ENCODE assay signal across 9 mouse cellular contexts in the genomic region with DNA sequence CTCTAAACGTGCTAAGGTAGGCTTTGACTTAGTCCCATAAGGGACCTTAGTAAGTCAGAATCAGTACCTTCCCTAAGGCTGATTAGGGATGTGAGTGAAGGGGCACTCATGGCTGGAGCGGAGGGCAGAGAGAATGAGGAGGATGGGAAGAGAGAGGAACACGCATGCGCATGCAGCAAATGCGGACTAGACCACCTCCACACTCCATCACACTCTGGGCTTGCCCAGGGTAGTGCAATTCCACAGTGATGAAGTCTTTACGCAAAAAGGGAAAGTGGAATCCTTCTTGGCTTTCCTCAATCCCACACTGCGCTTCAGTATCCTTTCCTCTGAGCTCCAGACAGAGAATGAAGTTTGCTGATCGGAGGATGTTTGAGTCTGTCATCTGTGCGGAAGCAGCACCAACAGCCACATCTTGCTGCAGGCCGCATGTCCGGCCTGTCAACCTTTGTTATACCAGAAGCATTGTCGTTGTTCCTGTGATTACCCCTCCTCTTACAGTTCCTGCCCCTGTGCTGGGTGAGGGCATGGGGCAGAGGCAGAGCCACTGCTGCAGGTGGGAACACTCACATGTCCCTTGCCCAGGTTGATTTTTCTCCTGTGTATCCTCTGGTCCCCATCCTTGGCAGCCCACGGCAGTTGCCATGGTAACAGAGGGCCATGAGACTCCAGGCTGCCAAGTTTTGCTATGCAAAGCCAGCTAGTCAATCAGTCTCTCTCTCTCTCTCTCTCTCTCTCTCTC. TPM values are rescaled to one million over a fixed set of nuclear protein-coding genes. Genes with fewer than 3 reads are reported as not detected.
DNase-seq lines count a peak whose midpoint lies in the region; ATAC-seq and TF ChIP-seq lines count a peak whose summit lies in the region.
"Had no signal": no experiment of that assay in that cellular context is flagged by ENCODE, and none has a peak within 500 bp of the region (broad histone marks: within the 10 kb centered on the region; RNA-seq: fewer than 3 reads in every experiment).

No protein-coding gene starts in this region.

- intact Hi-C loops in gastrocnemius, postnatal 14 days (cut with DNase I; ENCODE audit: low total_unique reads) = no loop called here

- H3K9ac ChIP-seq in neural tube, embryonic 11.5 days (ENCODE audit: low read length) = 0 out of 2 replicates have a peak overlapping the region, but pooled peaks have one; percentile 7
- no peak overlapping the region for H3K9ac ChIP-seq in hindbrain, embryonic 11.5 days (ENCODE audit: low read depth, low read length)

- H3K9me3 ChIP-seq in neural tube, embryonic 11.5 days (ENCODE audit: control insufficient read depth, low read length) = no peaks in the 10 kb centered on the region
- no peaks in the 10 kb centered on the region for H3K9me3 ChIP-seq in hindbrain, embryonic 11.5 days (ENCODE audit: control insufficient read depth, low read length)
- no peaks in the 10 kb centered on the region for H3K9me3 ChIP-seq in midbrain, embryonic 10.5 days (replicated peaks)

- peak; percentile 41 for DNase-seq in neural tube, embryonic 11.5 days (ENCODE audit: low spot score)
- DNase-seq in neural tube, embryonic 10.5 days (ENCODE audit: extremely low spot score, low spot score) = no peak
- peak; percentile 42 for DNase-seq in hindbrain, embryonic 11.5 days (ENCODE audit: low spot score)
- no peak for DNase-seq in midbrain, embryonic 10.5 days (ENCODE audit: low spot score)
- DNase-seq in thymus, adult 2 months = no peak
- DNase-seq in gastrocnemius, postnatal 14 days = no peak
- DNase-seq in ovary, adult 18-20 months (ENCODE audit: low spot score) = no peak

- no peak for ATAC-seq in neural tube, embryonic 11.5 days (ENCODE audit: insufficient read depth, low FRiP score, low TSS enrichment)
- 0 out of 2 replicates have a peak, but pooled peaks have one; percentile 47 for ATAC-seq in hindbrain, embryonic 11.5 days (ENCODE audit: low FRiP score)
- no peak for ATAC-seq in megakaryocyte-erythroid progenitor cell, adult 5-6 weeks (replicated peaks; ENCODE audit: low FRiP score, low TSS enrichment, poor library complexity, severe bottlenecking)

- H3K4me2 ChIP-seq in neural tube, embryonic 11.5 days (ENCODE audit: low read depth) = no peak overlapping the region
- H3K4me2 ChIP-seq in hindbrain, embryonic 11.5 days (replicated peaks; ENCODE audit: low read depth, low read length) = no peak overlapping the region

- no peaks in the 10 kb centered on the region for H3K36me3 ChIP-seq in neural tube, embryonic 11.5 days (ENCODE audit: control insufficient read depth, insufficient read depth, low read length)
- no peaks in the 10 kb centered on the region for H3K36me3 ChIP-seq in hindbrain, embryonic 11.5 days (ENCODE audit: control insufficient read depth, insufficient read depth, low read length)
- no peaks in the 10 kb centered on the region for H3K36me3 ChIP-seq in midbrain, embryonic 10.5 days
- H3K36me3 ChIP-seq in thymus, adult 2 months (ENCODE audit: control insufficient read depth, insufficient read depth, low read length) = no peaks in the 10 kb centered on the region

- no peak overlapping the region for H3K4me3 ChIP-seq in neural tube, embryonic 11.5 days (ENCODE audit: low read depth, low read length)
- H3K4me3 ChIP-seq in hindbrain, embryonic 11.5 days (ENCODE audit: low read depth, low read length) = no peak overlapping the region
- H3K4me3 ChIP-seq in midbrain, embryonic 10.5 days = no peak overlapping the region
- H3K4me3 ChIP-seq in thymus, adult 2 months (ENCODE audit: control insufficient read depth, insufficient read depth, low read length) = no peak overlapping the region

- no peaks in the 10 kb centered on the region for H3K27me3 ChIP-seq in neural tube, embryonic 11.5 days (ENCODE audit: control insufficient read depth, insufficient read depth, low read length)
- H3K27me3 ChIP-seq in hindbrain, embryonic 11.5 days (ENCODE audit: control insufficient read depth, insufficient read depth, low read length) = no peaks in the 10 kb centered on the region
- H3K27me3 ChIP-seq in midbrain, embryonic 10.5 days (ENCODE audit: low read depth, poor library complexity, severe bottlenecking) = no peaks in the 10 kb centered on the region
- no peaks in the 10 kb centered on the region for H3K27me3 ChIP-seq in thymus, adult 2 months (ENCODE audit: control insufficient read depth, insufficient read depth, low read length)

- H3K4me1 ChIP-seq in neural tube, embryonic 11.5 days (ENCODE audit: control insufficient read depth, insufficient read depth, low read length) = peaks cover 3% of the 10 kb centered on the region; the same call in 1 of the 2 replicates
- H3K4me1 ChIP-seq in hindbrain, embryonic 11.5 days (replicated peaks; ENCODE audit: control insufficient read depth, insufficient read depth, low read length) = no peaks in the 10 kb centered on the region
- peaks cover 16% of the 10 kb centered on the region for H3K4me1 ChIP-seq in midbrain, embryonic 10.5 days
- H3K4me1 ChIP-seq in thymus, adult 2 months (replicated peaks; ENCODE audit: control insufficient read depth, insufficient read depth, low read length) = peaks cover 8% of the 10 kb centered on the region

- WGBS in neural tube, embryonic 11.5 days = 76% methylated on average over 13 of the region's 13 CpGs
- 81% methylated on average over 13 of the region's 13 CpGs for WGBS in hindbrain, embryonic 11.5 days
- 79% methylated on average over 13 of the region's 13 CpGs for WGBS in midbrain, embryonic 10.5 days
- WGBS in thymus, adult 2 months = 93% methylated on average over 13 of the region's 13 CpGs

- no peak for TF ChIP-seq CTCF in thymus, adult 2 months (IDR thresholded peaks at IDR 0.05; ENCODE audit: borderline replicate concordance, control insufficient read depth, extremely low read depth, insufficient read depth, low read length, poor library complexity)

- TF ChIP-seq POLR2A in thymus, adult 2 months (IDR thresholded peaks at IDR 0.05; ENCODE audit: control insufficient read depth, extremely low read depth, insufficient read depth, low read length, poor library complexity) = no peak

- no peak overlapping the region for H3K27ac ChIP-seq in neural tube, embryonic 11.5 days (ENCODE audit: low read depth, low read length)
- 0 out of 2 replicates have a peak overlapping the region, but pooled peaks have one; percentile 24 for H3K27ac ChIP-seq in hindbrain, embryonic 11.5 days (ENCODE audit: low read depth, low read length)
- H3K27ac ChIP-seq in midbrain, embryonic 10.5 days (replicated peaks) = peak overlapping the region; percentile 64
- no peak overlapping the region for H3K27ac ChIP-seq in thymus, adult 2 months (ENCODE audit: control insufficient read depth, insufficient read depth, low read length)

RNA-seq across cellular contexts. Expression of a gene that starts 24.3 kb away (rescaled TPM):
- polyA plus RNA-seq in neural tube, embryonic 11.5 days (2014; fragmentation: Nextera tagmentation; extraction: Ambion mirVana) = 0.27 TPM in 1 of 2 replicates, not detected in the other
- polyA plus RNA-seq in hindbrain, embryonic 11.5 days (2014; fragmentation: Nextera tagmentation; extraction: Ambion mirVana) = 0.32 and 0.43 TPM in 2 replicates
- polyA plus RNA-seq in midbrain, embryonic 10.5 days (2016; fragmentation: Nextera tagmentation; extraction: Ambion mirVana) = 0.11 and 0.27 TPM in 2 replicates
- 0.12 TPM in 1 of 2 replicates, not detected in the other for polyA plus RNA-seq in thymus, adult 2 months (2012; rRNA removed)
- not detected for total RNA-seq in gastrocnemius, postnatal 14 days (2021)
- total RNA-seq in megakaryocyte-erythroid progenitor cell, adult 5-6 weeks (2014; fragmentation: Nextera tagmentation) = not detected in 2 replicates
- not detected in 2 replicates for total RNA-seq in megakaryocyte-erythroid progenitor cell, adult 5-6 weeks (2017)
- total RNA-seq: hematopoietic stem cell, adult 5-6 weeks had no signal

RNA-seq across cellular contexts. Expression of a gene that starts 59.2 kb away (rescaled TPM):
- polyA plus RNA-seq in neural tube, embryonic 11.5 days (2014; fragmentation: Nextera tagmentation; extraction: Ambion mirVana) = 35.2 and 39.2 TPM in 2 replicates
- polyA plus RNA-seq in hindbrain, embryonic 11.5 days (2014; fragmentation: Nextera tagmentation; extraction: Ambion mirVana) = 44.3 and 44.9 TPM in 2 replicates
- 25.7 and 51.3 TPM in 2 replicates for polyA plus RNA-seq in midbrain, embryonic 10.5 days (2016; fragmentation: Nextera tagmentation; extraction: Ambion mirVana)
- 299 and 344 TPM in 2 replicates for polyA plus RNA-seq in thymus, adult 2 months (2012; rRNA removed)
- under 1 TPM; 0.40 to 0.68 TPM for total RNA-seq in gastrocnemius, postnatal 14 days (2021)
- 1.0 and 1.9 TPM in 2 replicates for total RNA-seq in megakaryocyte-erythroid progenitor cell, adult 5-6 weeks (2014; fragmentation: Nextera tagmentation)
- 0.52 and 0.88 TPM in 2 replicates for total RNA-seq in megakaryocyte-erythroid progenitor cell, adult 5-6 weeks (2017)

Comparison
In these comparisons a context has a peak if more than half of its experiments do, and no peak if none do; other contexts are left out.
1. DNase-seq: peak in neural tube, embryonic 11.5 days (single experiment) and hindbrain, embryonic 11.5 days (single experiment); none in neural tube, embryonic 10.5 days (single experiment), midbrain, embryonic 10.5 days (single experiment), thymus, adult 2 months (single experiment), gastrocnemius, postnatal 14 days (single experiment) and ovary, adult 18-20 months (single experiment).
2. H3K27ac ChIP-seq: peak in hindbrain, embryonic 11.5 days (single experiment) and midbrain, embryonic 10.5 days (single experiment); none in neural tube, embryonic 11.5 days (single experiment) and thymus, adult 2 months (single experiment).